Mouse (Mus musculus) spleen, embryonic (tissue): ENCODE measurements around the gene Ece1.
"Not testable (repeated sequence)": the region's sequence is repeated elsewhere in the genome, so short reads cannot be mapped to it uniquely, and the experiment has no call there.

Experiments
- CTCF ChIA-PET: fragments of 350-600 bp; sonication (Branson Sonifier 250); formaldehyde crosslinking; loops from one replicate; lab custom pipeline; 2022; lab: Charles Lee

Gene Ece1

DNA sequence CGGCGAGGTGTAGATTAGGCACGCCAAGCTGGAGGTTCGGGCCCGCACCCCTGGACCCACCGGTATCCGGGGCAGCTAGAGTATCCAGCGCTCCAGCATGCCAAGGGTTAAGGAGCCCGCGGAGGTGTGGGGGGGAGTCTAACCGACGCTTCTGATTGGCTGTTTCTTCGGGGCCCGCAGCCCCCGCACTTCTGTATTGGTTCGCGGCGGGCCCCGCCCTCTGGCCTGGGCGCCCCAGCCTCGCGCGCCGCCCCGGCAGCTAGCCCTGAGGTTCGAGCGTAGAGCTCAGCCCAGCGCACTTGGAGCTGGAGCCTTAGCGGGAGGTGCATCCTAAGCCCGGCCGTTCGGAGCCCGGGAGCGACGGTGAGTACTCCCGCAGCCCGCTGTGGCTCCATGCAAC is at the start of gene Ece1:
Gene Ece1 (plus strand): TSS at position 219 of the 400 bp plus-strand sequence.
- CTCF ChIA-PET, result interaction anchor here (0.7 kb wide), 1 partner anchor 129 kb away, joined by 5 read pairs; no protein-coding TSS in a partner anchor

DNA sequence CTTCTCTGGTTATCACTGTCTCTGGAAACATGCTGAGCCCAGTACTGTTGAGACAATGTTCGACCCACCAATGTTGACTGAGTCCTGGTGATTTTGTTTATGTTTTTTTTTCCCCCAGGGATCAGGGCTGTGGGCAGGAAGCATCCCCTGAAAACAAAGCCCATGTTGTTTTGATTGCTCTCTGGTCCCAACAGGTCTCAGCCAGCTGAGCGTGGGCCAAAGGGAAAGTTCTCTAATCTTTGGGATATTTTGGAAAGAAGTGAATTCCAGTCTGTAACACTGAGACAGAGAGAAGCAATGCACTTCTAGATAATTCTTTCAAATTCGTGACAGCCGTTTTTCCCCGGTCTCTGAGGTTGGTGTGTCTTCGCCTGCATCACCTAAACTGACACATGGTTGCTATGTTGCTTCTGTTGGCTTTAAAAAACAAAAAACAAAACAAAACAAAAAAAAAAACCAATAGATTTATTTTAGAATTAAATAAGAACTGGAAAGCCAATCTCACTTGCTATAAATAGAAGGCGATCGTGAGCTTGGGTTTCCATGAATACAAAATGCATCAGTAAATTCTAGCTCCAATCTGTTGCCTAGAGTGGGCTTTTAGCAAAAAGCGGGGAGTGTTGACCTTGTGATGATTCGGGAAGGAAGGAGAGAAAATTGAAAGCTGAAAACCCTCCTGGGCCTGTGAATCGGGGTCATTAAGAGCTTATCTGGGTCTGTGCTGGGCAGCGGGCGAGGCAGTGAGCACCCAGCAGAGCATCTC is 48.9 kb upstream of the Ece1 start:
- CTCF ChIA-PET, result no interaction called here

DNA sequence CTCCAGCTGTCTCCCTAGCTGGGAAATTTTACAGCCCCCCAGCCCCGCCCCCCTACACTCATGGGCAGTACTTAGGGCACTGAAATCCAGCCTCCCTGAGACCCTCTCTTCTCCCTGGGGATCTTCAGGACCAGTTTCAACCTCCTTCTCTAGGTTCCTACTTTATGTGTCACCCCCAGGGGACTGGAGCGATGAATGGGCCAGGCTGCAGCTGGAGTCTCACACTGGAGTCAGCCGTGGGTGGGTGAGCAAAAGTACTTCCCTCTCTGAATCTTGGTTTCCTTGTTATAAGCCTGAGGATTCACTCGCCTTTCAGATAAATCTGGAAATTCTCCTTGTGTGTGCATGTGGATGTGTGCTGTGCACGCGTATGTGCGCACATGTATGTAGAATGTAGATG is 47.9 kb upstream of the Ece1 start:
- CTCF ChIA-PET, result no interaction called here

DNA sequence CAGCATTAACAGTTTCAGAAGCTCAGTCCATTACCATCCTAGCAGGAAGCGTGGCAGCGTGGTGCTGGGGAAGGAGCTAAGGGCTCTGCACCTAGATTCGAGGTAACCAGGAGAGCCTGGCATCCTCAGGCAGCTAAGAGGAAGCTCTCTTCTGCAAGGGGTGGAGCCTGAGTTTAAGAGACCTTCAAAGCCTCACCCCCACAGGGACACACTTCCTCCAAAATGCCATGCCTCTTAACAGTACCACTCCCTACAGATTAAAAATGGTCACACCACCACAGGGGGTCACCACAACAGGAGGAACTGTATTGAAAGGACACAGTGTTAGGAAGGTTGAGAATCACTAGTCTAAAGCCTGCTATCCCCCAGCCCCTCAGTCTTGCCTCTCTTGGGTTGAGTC is 46.6 kb upstream of the Ece1 start:
- CTCF ChIA-PET, result no interaction called here

DNA sequence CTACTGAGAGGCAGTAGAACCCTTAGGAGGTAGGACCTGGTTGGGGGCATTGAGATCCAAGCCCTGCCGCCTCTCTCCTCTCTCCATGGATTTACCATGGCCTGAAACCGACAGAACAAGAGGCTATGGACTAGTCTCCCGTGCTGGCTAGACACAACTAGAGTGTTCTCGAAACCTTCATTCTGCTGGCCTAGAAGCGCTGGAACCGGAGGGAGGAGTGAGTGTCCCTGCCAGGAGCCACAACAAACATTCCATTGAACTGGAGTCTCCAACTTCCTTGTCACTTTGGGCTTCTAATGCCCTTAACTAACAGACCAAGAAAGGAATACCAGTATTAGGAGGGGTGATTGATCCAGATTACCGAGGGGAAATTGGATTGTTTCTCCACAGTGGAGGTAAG is 45.8 kb upstream of the Ece1 start:
- CTCF ChIA-PET, result no interaction called here

DNA sequence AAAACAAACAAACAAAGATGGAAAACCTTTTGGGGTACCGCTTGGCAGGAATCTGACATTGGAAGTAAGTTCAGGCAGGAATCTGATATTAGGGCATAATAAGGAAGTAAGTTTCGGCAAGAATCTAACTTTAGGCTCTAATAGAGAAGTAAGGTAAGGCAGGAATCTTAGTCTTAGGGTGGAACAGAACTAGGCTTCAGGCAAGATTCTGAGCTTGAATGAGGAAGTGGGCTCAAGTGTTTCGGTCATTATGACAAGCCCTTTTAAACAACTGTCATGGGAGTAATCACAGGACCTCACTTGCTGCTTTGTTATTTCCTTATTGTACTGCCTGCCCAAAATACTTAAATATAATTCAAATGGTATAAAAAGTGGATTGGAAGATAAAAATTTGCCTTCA is 43.7 kb upstream of the Ece1 start:
- CTCF ChIA-PET, result no interaction called here

DNA sequence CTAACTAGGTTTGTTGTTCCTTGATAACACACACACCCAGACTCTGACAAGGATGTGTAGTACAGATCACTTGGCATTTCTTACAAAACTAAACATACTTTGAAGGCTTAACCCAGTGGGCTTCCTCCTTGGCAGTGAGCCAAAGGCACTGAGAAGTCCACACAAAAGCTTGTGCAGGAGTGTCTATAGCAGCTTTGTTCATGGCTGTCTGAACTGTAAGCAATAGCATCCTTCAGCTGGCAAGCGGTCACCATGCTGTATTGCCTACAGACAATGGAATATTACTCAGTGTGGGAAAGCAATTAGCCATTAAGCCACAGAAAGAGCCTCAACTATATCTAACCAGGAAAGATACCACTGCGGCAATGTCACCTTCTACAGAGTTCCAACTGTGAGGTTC is 42.5 kb upstream of the Ece1 start:
- CTCF ChIA-PET, result no interaction called here

DNA sequence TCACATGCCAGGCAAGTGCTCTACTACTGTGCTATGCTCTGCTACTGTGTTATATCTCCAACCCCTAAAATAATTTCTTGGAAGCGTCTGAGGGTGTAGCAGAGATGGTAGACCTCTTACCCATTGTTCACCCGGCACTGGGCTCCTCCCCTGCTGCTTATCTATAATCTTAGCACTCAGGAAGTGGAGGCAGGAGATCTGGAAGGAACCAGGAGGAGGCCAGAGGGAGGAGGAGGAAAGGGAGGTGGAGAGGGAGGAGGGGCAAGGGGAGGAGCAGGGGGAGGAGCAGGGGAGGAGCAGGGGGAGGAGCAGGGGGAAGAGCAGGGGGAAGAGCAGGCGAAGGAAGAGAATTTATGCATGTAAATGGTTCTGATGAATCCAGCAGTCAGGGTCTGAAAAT is 41.3 kb upstream of the Ece1 start:
- CTCF ChIA-PET, result no interaction called here

DNA sequence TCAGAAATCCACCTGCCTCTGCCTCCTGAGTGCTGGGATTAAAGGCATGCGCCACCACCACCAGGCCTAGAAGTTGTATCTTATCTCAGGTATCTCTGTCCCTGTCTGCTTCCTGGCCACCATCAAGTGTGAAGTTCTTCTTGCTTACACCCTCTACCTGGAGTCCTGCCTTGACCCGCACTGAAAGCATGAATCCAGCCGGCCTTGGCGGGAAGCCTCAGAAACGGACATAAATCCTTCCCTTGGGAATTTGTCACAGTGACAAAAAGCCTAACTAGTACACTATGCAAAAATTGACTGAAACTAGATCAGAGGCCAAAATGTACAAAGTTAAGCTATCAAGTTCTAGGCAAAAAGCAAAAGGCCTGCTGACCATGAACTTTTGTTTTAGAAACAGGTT is 39.5 kb upstream of the Ece1 start:
- CTCF ChIA-PET, result interaction anchor here (0.6 kb wide), 1 partner anchor 32 kb away, joined by 8 read pairs; no protein-coding TSS in a partner anchor

DNA sequence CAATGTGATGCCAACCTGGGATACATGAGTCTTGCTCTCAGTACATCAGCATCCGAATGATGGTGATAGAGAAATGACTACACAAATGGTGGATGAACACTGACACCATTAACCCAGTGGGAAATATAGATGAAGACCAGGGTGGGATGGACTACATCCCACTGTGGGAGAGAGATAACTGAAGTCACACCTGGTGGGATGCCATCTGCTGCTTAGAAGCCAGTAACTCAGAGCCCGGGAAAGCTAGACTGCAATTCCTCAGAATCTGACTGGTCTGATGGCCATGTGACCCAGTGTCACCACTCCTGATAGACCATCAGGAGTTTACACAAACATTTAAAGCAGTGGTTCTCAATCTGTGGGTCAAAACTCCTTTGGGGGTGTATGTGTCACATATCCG is 38.5 kb upstream of the Ece1 start:
- CTCF ChIA-PET, result no interaction called here

DNA sequence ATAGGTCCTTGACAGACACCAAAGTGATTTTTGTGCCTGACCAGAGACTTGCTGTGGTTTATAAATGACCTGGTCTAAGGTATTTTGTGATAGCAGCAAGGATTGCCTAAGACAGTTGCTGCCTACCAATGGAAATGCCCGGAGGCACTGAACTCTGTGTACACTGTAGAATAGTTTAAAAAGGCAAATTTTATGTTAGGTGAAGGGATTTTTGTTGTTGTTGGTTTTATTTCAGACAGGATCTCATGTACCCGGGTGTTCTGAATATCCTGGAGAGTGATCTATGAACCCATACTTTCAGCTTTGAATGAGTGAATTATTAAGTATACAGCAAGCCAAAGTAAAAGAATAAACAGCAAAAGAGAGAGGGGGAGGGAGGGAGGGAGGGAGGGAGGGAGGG is 37.2 kb upstream of the Ece1 start:
- CTCF ChIA-PET, result no interaction called here

DNA sequence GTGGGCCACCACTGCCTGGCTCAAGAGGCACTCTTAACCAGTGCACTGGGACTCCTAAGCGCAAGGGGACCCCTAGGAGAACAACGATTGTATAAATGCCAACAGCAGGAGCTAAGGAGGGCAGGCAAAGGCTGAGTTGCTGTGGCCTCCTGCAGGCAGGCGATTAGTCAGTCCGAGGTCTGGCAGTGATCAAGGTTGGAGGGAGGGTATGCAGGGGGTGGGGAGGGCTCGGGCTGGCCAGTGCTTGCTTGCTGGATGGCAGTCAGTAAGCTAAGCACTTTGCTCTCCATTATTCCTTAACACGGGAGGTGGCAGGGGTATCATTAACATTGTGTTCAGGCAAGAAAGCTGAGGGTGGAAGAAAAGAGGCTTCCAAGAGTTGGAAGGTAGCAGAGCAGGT is 31.7 kb upstream of the Ece1 start:
- CTCF ChIA-PET, result no interaction called here

DNA sequence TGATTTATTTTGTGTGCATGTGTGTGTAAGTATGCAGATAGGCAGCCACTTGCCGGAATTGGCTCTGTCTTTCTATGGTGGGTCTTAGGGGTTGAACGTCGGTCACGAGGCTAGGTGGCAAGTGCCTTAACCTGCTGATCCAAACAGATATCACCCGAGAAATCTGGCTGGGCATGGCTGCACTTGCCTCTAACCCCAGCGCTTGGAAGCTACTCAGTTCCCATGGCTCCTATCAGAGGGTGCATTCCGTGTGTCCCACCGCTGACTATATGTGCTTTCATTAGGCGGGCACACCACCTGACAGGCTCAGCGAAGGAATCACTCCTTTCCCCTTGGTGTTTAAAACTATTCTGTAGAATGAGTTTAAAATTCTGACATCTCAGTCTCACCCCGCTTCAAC is 30.4 kb upstream of the Ece1 start:
- CTCF ChIA-PET, result interaction anchor here (0.7 kb wide), 1 partner anchor 1199 kb away, joined by 10 read pairs; no protein-coding TSS in a partner anchor

DNA sequence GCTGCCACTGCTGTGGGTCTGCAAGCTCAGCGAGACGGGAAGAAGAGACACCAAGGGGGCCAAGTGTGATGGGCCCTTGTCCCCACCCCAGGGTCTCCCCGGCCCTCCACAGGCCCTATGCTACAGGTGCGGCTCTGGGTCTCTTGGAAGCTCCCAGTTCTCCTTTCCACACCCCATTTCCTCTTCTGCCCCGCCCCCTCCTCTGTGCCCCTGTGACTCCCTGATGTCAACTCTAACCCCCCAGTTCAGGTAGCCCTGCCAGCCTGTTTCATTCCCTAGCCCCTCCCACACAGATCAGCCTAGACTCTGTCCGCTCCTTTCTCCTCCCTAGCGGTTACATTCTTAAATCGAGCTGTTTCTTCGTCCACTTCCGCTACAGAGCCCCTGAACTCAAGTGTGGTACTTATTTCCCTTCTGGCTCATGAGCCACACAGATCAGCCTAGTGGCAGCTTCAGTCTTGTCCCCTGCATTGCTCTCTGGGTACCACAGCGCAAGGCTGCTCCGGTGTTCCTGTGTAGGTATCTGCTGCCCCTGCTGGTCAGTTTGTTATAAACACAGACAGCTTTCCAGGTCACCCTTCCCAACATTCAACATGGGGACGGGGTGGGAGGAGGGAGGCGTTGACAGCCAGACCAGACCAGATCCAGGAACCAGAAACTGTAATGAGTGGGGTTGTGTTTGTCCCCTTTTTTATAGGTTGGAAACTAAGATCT is 26.3 kb upstream of the Ece1 start:
- CTCF ChIA-PET, result no interaction called here

DNA sequence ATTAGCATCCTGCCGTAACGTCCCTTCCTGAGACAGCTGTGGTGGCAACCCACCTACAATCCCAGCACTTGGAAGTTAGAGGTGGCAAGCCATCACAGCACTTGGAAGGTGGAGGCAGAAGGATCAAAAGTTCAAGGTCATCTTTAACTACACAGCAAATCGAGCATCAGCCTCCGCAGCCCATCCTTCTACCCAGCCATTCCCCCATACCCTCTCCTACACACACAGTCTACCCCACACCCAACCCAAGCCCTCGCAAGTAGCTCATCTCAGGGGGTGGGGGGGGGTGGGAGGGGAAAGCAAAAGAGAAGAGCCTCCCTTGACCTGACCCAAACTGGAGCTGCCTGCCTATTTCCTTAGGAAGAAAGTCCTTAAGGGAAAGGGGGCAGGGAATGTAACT is 25.3 kb upstream of the Ece1 start:
- CTCF ChIA-PET, result interaction anchor here (0.6 kb wide), 1 partner anchor 1834 kb away, joined by 3 read pairs; no protein-coding TSS in a partner anchor

DNA sequence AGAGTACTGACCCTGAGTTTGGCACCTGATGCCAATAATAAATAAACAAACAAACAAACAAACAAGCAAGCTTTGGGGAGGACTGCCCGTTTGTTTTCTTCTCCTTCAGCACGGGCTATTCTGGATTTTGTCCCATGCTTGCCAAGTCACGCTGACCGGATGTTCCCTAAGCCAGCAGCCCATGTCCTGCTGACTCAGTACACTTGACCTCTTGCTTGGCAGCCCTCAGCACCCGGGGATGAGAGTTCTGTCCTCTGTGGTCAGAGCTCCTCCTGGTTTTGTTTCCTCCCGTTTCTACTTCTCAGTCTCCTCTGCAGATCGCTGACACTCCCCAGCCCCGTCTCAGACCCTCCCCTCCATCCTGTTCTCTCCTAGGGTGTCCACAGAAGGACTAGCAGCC is 24.2 kb upstream of the Ece1 start:
- CTCF ChIA-PET, result no interaction called here

DNA sequence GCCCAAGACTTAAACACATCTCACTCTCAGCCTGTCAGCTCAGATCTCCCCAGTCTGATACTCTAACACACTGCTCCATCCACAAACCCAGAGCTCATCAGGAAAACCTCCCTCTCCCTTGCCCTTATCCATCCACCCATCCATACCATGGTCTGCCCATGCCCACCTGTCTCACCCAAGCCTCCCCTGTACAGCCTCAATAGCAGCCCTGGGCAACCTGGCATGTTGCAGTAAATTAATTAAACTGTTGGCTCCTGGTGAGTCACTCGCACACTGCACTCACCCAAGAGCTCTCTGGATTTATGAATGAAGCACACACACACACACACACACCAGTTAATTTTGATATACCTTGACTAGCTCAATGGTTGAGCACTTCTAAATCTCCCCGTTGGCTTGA is 23.2 kb upstream of the Ece1 start:
- CTCF ChIA-PET, result interaction anchor here (0.7 kb wide), 1 partner anchor 114 kb away, joined by 3 read pairs; no protein-coding TSS in a partner anchor

DNA sequence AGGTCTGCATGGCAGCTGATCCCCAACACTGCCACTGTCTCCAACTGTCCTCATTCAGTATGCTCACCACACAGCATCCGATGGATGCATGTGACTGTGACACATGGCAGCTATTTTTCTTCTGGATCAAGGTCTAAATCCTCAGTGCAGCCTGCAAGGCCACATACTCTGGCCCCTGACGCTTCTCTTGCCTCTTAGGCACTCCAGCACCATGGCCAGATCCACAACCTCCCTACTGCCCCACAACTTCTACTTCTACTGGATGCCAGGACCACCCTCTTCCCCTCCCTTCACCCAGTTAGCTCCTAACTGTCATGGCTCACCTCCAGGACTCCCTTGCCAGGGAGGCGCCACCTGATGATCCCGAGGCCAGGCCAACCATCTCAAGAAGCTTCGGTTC is 22.6 kb upstream of the Ece1 start:
- CTCF ChIA-PET, result no interaction called here

DNA sequence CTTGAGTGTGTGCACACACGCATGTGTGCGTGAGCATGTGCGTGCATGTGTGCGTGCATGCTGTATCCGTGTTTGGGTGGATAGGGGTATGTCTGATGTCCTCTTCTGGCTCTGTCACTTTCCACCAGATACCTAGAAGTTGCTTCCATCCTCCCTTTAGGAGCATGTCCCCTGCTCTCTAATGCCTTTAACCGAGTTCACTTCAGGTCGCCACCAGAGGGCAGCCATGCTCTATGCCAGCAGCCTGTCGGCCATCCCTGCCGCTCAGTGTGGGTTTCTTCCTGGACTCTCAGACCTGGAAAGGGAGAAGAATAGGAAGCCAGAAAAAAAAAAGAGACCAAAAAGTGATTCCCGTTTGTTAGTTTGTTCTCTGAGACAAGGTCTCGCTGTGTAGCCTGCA is 17.4 kb upstream of the Ece1 start:
- CTCF ChIA-PET, result interaction anchor here (0.6 to 0.7 kb wide), 2 partner anchors 40 to 70 kb away, joined by 4 to 5 read pairs; no protein-coding TSS in a partner anchor

DNA sequence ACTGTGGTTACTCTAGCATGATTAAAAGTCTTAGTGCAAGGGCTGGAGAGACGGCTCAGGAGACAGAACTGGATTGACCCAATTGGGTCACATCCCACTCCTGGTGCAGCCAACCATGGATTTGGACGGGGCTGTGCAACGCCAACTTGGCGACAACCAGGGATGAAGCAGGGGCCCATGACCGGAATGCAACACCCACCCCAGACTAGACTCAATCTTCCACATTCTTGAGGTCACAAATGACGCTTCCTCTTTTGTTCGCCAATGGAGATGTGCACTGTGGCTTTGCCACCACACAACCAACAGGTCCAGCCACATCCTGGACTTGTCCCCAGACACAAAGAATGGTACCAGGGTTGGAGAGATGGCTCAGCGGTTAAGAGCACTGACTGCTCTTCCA is 14.4 kb upstream of the Ece1 start:
- CTCF ChIA-PET, result not testable (repeated sequence)

DNA sequence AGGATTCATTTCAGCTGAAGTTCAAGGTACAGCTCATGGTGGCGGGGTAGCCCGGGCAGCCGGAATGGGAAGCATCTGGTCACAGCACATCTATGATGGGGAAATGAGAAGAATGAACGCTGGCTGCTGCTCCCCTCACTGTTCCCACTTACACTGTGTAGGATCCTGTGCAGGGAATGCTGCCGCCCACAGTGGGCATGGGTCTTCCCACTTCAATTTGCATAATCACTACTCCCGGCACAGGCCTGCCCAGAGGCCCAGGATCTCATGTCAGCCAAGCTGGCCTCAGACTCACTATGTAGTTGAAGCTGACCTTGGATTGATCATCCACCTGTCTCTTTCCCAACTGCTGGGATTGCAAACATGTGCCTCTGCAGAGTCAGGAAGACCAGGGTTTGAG is 11.9 kb upstream of the Ece1 start:
- CTCF ChIA-PET, result interaction anchor here (0.6 to 0.7 kb wide), 2 partner anchors 71 to 109 kb away, joined by 3 to 7 read pairs; no protein-coding TSS in a partner anchor

DNA sequence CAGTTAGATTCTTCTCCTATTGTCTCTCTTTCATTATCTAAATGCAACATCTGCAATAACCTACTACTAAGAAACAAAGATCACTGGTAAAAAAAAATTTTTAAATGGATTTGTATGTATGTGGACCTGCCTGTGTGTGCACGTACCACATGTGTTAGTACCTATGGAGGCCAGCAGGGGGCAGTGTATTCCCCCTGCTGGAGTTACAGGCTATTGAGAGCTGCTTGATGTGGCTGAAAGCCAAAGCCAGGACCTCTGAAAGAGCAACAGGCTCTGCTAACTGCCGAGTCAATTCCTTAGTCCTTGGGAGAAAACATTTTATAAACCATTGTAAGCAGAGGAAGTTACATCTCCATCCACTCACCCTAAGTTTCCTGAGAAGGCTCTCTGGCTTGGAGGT is 10.6 kb upstream of the Ece1 start:
- CTCF ChIA-PET, result interaction anchor here (0.5 to 0.8 kb wide), 3 partner anchors 54 to 157 kb away, joined by 4 to 6 read pairs (median 5); no protein-coding TSS in a partner anchor

DNA sequence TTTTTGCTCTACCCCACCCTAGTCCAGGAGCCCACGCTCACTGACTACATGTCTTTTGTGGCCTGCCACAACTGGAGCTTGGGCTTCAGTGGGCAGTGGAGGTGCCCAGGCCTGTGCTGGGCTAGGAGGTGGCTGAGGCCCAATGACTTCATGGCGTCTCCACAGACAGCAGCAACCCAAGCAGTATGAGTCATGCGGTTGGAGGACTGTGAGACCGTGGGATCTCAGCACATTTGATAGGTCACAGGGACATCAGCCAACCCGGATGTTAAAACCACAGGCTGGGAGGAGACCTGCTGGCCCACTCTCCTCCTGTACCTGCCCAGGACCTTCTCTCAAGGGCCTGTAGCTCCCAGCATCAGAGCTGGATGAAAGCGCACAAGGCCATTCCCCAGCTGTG is 8.2 kb upstream of the Ece1 start:
- CTCF ChIA-PET, result no interaction called here
